Mouse (Mus musculus) layer of hippocampus, adult 18-20 months (tissue): ENCODE results near the gene Apba3. TPM values are rescaled to one million over a fixed set of nuclear protein-coding genes. Genes with fewer than 3 reads are reported as not detected.

ENCODE experiments used
- DNase-seq, 2 experiments: peaks; one replicate each; pipeline ENCODE4 v3.0.0; 2022; ENCODE audit warnings: low spot score in 2 of 2
- microRNA-seq, 2 experiments: library from miRNA; unstranded; fragments of <30 nt; microRNA quantifications; one replicate each; pipeline ENCODE4 v1.2.0; 2021
- total RNA-seq, 2 experiments: library from RNA; stranded (reverse); gene quantifications; 2 replicates each; pipeline ENCODE4 v1.2.3; 2021

Gene Apba3
- total RNA-seq, 2 experiments from 2014 or later = 39.3 to 40.9 TPM

DNA sequence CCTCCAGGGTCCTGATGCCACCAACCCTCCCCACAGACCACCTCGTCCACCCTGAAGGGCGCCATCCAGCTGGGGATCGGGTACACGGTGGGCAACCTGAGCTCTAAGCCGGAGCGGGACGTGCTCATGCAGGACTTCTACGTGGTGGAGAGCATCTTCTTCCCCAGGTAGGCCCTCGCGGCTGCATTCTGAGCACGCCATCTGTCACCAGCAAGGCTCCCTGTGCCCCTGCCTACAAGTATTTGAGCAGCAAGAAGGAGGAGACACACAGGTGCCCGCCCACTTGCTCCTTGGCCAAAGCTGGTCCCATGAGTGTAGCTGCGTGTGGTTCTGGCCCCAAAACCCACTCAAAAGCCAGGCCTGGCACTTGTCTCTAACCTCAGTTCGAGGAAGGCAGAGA, 38.9 kb downstream of the Apba3 start:
- no peak for DNase-seq

DNA sequence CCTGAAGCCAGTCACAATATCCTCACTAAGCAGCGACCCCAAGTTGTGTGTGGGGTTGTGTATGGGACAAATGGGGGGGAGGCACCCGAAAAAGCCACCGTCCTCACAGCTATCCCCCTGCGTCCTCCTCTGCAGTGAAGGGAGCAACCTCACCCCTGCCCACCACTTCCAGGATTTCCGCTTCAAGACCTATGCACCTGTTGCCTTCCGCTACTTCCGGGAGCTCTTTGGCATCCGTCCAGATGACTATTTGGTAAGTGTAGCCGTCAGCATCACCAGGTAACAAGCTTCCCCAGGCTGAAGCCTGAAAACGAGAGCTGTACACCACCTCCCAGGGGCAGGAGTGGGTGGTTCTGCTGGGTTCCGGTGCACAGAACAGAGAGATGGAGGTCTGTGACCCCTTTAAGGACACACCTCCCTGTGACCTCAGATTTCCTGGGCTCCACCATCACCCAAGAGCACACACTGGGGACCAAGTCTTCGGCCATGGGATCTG, 39.5 kb downstream of the Apba3 start:
- DNase-seq = no peak

DNA sequence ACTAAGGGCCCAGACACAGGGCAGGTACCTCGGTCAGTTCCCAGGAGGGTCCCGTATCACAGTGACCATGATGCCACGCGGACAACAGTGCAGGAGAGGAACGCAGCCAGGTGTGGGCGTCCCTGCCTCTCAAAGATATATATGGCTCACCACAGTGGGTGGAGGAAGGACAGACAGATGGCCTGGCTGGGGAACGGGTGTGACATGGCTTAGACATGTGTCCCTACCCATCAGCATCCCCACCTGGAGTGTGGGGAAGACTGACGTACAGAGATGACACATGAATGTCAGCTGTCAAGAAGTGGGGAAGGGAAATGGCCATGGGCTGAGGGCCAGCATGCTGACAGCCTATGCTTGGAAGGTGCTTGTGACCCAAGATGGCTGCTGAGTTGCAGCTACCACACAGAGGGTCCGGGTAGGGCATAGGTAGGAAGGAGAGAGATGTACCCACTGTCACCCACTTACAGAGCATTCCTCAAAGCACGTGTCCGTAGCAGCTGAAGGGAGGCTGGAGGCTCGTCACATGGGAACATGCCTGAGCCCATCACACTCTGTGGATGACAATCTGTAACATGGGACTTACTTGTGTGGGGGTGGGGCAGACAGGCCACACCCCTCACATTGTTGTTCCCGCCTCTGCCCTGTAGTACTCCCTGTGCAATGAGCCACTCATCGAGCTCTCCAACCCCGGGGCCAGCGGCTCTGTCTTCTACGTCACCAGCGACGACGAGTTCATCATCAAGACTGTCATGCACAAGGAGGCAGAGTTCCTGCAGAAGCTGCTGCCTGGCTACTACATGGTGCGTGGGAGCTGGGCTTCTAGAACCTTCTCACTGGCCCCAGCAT, 40.3 kb downstream of the Apba3 start:
- peak; percentile 37 to 65 for DNase-seq

DNA sequence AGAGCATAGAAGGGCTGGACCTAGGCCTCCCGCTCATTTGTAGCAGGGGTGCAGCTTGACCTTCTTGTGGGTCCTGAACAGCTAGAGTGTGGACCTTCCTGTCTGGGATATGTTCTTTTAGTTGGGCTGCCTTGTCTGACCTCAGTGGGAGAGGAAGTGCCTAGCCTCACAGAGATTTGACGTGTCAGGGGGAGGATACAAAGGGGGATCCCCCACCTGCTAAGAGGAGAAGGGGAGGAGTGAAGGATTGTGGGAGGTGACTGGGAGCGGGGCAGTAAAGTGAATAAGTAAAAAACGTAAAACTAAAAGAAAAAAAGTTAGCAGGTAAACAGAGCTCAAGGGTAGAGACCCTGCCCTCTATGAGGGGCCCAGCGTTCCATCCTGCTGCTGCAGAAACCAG, 42.8 kb downstream of the Apba3 start:
- DNase-seq = no peak

DNA sequence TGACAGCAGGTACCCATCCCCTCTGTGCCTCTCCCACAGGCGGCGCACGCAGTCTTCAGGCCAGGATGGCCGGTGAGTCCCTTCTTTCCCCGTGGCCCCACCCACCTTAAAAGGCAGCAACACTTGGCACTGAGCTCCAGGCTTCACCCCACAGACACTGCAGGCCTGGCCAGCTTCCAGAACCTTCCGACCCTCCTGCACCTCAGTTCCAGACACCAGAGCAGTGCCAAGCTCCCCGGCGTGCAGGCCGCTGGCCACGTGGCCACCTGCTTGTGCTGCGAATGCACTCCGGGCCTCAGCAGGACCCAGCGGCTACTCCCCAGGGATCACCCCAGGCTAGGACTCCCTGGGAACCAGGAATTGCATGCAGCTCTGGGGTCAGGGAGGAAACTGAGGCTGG, 46.8 kb downstream of the Apba3 start:
- DNase-seq = no peak

DNA sequence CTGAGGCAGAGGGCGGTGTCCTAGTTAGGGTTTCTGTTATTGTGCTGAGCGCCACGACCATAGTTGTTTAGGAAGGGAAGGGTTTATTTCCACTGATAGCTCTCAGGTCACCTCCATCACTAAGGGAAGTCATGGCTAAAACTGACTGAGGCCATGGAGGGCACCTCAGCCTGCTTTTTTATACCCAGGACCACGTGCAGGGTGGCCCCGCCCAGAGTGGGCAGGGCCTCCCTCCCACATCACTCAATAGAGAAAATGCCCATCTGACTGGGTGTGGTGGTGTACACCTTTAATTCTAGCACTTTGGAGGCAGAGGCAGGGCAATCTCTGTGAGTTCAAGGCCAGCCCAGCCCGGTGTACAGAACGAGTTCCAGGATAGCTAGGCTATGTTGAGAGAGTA, 47.4 kb downstream of the Apba3 start:
- no peak for DNase-seq

DNA sequence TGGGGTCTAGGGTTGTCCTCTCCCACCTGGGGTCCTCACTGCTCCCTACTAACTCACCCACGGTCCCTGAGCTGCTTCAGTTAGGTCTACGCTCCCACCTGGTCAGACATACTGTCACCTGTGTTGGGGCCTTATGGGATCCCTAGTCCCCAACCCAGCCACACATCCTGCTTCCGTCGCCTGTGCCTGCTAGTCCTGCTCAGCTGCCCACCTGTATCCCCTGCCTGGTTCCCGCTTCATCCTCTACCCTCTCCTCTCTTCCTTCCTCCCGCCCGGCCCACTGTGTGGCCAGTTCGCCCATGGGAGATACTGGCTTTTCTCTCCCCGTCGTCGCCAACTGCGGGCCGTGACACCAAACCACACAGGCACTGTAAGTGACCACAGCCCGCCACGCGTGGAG, 48.8 kb downstream of the Apba3 start:
- DNase-seq = no peak

DNA sequence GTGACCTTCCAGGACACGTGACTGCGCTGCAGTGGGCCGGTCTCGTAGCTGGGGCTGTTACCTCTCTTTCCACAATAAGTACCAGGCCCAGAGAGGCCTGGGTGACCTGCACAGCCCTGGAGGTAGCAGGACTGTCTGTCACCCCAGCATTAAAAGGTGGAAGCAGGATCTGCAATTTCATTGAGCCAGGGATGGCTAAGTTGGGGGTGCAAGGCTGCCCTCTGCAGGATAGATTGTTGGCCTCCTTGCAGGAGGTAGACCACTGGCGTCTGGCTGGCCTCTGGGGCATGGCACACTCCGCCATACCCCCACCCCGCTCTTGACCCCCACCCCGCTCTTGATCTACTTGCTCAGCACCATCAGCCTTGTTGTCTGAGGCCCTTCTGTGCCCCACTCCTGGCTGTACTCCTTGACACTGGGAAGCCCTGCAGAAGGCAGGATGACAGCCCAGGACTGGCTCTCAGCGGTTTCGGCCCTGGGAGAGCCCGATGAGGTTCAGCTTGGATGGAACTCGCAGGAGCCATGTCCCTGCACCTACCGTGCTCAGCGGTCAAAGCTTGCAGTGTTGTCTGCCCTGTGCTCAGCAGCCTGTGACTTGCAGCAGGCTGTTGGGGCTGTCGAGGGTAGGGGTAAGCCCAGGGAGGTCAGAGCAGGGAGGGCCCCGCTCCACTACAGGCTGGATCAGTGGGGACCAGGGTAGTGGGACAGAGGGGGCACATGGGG, 49.7 kb downstream of the Apba3 start:
- no peak for DNase-seq

DNA sequence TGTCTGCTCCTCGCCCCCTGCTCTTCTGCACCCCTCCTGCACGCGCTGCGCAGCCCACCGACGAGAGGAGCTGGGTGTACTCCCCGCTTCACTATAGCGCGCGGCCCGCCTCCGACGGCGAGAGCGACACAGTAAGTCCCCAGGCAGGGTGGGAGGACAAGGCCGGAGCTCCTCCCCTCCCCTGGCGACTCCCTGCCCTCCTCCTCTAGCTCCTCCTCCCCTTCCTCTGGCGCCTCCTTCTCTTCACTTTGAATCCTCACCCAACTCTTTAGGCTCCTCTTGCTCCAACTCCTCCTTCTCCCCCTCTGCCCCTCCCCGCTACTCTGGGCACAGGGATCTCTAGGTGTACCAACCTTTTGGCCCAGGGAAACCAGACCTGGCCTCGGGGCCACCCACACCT, 50.5 kb downstream of the Apba3 start:
- DNase-seq = no peak

DNA sequence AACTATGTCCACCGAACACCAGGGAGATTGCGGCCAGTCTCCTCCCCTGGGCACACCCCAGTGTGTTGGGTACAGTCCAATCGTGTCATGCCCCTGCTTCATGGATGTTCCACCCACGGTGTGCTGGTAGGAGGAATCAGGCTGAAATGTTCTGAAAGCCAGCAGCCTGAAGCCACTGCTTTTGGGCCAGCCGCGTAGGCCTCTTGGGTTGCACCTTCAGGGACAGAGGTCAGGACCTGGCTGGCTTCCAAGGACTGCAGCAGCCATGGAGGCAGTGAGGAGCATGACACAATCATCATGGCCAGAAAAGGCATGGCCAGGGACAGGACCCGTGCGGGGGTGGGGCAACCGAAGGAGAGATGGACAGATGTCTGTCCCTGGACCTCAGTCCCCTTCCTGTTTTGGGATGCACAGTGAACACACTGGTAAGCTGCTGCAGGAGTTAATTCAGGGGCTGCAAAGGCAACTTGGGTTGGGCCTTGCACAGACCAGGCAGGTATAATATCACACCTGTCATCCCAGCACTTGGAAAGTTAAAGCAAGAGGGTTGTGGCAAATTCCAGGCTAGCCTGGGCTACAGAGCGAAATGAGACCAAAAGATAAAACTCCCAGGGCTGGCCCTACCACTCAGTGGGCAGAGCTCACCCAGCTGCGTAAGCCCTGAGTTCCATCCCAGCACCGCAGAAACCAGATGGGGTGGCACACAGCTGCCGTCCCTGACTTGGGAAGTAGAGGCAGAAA, 52.0 kb downstream of the Apba3 start:
- no peak for DNase-seq

DNA sequence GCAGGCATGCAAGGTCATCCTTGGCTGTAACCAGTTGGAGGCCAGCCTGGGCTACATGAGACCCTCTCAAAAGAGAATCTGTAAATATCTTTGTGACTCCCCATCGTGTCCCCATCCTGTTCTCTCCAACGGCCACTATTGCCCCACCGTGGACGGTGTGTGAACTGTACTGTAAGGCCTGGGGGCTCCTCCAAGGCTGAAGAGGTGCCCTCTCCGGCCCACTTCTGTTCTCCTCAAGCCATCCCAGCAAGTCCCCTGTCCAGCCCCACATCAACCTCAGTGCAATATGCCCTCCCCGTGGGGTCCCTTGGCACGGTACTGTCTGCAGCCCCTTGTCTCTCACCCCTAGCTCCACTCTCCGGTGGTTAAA, 52.6 kb downstream of the Apba3 start:
- DNase-seq = no peak

DNA sequence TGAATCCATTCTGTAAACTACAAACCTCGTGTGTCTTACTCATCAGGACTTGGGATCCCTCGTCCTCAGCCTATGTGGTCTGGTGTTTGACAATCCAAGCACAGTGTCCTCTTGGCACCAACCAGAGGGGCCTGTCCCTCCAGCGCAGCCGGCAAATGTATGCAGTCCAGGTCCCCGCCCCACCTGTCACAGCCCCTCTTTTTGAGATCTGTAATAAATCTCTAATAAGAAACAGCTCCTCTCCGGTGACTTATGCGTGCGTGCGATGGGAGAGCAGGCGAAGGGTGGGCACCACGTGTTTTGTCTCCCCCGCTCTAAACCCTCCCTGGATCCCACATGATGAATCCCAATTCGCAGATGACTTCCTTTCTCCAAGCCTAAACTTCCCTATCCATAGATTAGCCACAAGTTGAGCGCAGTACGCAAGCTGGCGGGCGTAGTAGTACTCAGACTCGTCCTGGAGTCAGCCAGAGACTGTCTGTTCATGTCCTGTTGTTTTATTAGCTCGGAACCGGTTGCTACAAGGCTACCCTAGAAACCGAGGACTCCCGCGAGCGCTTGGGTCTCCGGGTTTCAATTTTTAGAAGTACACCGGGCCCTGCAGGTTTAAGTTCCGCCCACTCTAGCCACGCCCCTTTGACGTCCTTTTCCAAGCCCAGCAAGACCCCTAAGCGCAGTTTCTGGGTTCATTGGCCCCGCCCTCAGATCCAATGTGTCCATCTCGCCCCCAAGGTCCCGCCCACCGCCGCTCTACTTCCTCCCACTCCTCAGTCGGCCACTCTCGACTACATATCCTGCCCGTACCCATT, 53.2 kb downstream of the Apba3 start:
- DNase-seq = no peak

DNA sequence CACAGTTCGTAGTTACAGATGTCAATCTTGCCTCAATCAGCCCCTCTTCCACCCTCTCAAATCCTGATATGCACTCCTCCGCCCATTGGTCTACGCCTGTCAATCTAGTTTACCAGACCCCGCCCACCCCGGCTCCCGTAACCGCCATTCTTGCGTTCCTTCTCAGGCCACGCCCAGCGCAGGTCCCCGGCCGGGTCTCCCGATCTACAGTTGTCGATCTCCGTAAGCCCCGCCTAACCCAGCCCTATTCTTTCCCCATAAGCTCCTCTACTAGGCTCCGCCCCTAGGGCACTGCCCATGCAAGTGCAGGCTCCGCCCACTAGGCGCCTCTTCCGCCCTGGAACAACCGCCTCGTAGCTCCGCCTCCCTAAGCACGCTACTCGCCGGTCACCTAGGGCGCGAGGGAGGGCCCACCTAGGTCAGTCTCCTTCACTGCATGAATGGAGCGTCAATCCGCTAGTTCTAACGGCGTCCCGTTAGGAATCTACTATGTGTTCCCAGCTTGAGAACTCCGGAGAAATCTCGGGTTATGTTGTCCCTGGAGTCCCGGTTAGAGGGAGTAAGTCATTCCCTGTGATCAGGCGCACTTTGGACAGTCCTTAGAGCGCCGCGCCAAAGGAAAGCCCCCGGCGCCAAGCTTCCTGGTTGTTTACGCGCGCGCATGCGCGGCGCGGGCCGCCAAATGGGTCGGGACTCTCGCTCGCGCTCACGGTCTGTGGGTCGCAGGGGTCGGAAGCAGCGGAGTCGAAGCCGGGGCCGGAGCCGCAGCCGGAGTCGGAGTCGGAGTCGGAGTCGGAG, 54.0 kb downstream of the Apba3 start, which contains the start of gene Cactin:
Gene Cactin (plus strand): TSS at position 554 of the 798 bp plus-strand sequence.
- DNase-seq = peak; percentile 99 to 100

DNA sequence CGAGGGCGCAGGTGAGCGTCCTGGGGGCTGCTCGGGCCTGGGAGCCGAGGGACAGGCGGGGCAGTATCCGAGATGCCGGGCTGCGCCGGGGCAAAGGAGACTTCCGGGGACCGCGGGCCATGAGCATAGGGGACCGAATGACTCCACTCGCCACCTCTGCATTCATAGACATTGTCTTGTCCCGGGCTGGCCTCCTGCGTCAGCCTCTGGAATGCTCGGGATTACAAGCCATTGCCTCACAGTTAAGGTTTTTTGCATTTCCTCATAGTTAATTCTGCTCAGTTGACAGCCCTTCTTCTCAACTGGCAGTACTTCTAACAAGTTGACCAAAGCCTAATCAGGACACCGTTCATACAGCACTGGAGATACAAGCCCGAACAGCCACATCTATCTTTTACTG, 54.7 kb downstream of the Apba3 start:
- no peak for DNase-seq

DNA sequence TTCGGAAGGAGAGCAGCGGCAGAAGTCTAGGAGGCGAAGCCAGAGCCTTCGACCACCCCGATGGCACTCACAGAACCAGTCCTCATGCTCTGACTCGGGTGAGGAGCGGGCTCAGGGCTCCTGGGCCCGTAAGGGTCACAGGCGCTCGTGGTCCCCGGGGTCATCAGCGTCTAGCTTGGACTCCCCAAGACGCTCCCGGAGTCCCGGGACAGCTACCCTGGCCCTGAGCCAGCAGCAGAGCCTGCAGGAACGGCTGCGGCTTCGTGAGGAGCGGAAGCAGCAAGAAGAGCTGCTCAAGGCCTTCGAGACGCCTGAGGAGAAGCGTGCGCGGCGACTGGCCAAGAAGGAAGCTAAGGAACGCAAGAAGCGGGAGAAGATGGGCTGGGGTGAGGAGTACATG, 55.7 kb downstream of the Apba3 start:
- DNase-seq = no peak

Small RNAs within 50 kb of the gene (microRNA-seq; reads per million reads assigned to microRNA genes)
- 21.3 to 22.2 reads per million in 2 experiments for gene Mir3057

Other genes starting within 250 kb of the Apba3 start
- gene Diras1, start 241.3 kb upstream of the Apba3 start, total RNA-seq = 10 to 100 TPM; 96.6 to 98.2 TPM
- 10 to 100 TPM; 62.1 to 64.4 TPM for gene Slc39a3, start 229.5 kb upstream of the Apba3 start, total RNA-seq
- gene Sgta, start 206.8 kb upstream of the Apba3 start, total RNA-seq = 100 to 1,000 TPM; 180 to 183 TPM
- gene Thop1, start 196.9 kb upstream of the Apba3 start, total RNA-seq = 10 to 100 TPM; 50.5 to 50.6 TPM
- gene Creb3l3, start 168.1 kb upstream of the Apba3 start, total RNA-seq = under 1 TPM; 0.57 to 0.63 TPM
- 100 to 1,000 TPM; 130 to 136 TPM for gene Map2k2, start 161.0 kb upstream of the Apba3 start, total RNA-seq
- gene Zbtb7a, start 131.7 kb upstream of the Apba3 start, total RNA-seq = 100 to 1,000 TPM; 122 to 126 TPM
- gene Pias4, start 99.0 kb upstream of the Apba3 start, total RNA-seq = 10 to 100 TPM; 27.5 to 30.8 TPM
- 100 to 1,000 TPM; 907 to 934 TPM for gene Eef2, start 90.3 kb upstream of the Apba3 start, total RNA-seq
- gene Dapk3, start 84.0 kb upstream of the Apba3 start, total RNA-seq = 10 to 100 TPM; 71.9 to 76.4 TPM
- gene 4930442H23Rik, start 83.1 kb upstream of the Apba3 start, total RNA-seq = not detected
- under 1 TPM; 0.23 to 0.27 TPM for gene Nmrk2, start 64.9 kb upstream of the Apba3 start, total RNA-seq
- 100 to 1,000 TPM; 150 to 155 TPM for gene Atcay, start 36.1 kb upstream of the Apba3 start, total RNA-seq
- gene Zfr2, start 33.8 kb upstream of the Apba3 start, total RNA-seq = 10 to 100 TPM; 57.6 to 63.6 TPM
- gene Matk, start 14.0 kb upstream of the Apba3 start, total RNA-seq = 100 to 1,000 TPM; 204 to 214 TPM
- gene Mrpl54, start within 50 bp of the Apba3 start, total RNA-seq = 10 to 100 TPM; 36.9 to 40.4 TPM
- 1 to 10 TPM in 1 of 2 experiments, under 1 TPM in 1; 0.62 to 1.7 TPM for gene Tjp3, start 24.6 kb downstream of the Apba3 start, total RNA-seq
- gene Pip5k1c, start 26.0 kb downstream of the Apba3 start, total RNA-seq = 100 to 1,000 TPM; 303 to 304 TPM
- gene Cactin, start 54.1 kb downstream of the Apba3 start, total RNA-seq = 10 to 100 TPM; 31.1 to 31.2 TPM
- 1 to 10 TPM in 1 of 2 experiments, under 1 TPM in 1; 0.74 to 1.0 TPM for gene Tbxa2r, start 61.8 kb downstream of the Apba3 start, total RNA-seq
- 1 to 10 TPM; 1.8 TPM for gene Gipc3, start 76.3 kb downstream of the Apba3 start, total RNA-seq
- 10 to 100 TPM; 32.4 to 37.0 TPM for gene Hmg20b, start 83.5 kb downstream of the Apba3 start, total RNA-seq
- gene Mfsd12, start 90.5 kb downstream of the Apba3 start, total RNA-seq = 10 to 100 TPM; 42.2 to 44.4 TPM
- 1 to 10 TPM; 1.6 to 2.0 TPM for gene 4930404N11Rik, start 98.9 kb downstream of the Apba3 start, total RNA-seq
- 10 to 100 TPM; 70.8 to 72.5 TPM for gene Fzr1, start 111.6 kb downstream of the Apba3 start, total RNA-seq
- 10 to 100 TPM; 82.0 to 82.9 TPM for gene Dohh, start 117.5 kb downstream of the Apba3 start, total RNA-seq
- 1 to 10 TPM; 4.1 to 4.8 TPM for gene Gm48551, start 117.5 kb downstream of the Apba3 start, total RNA-seq
- gene Gm48552, start 122.0 kb downstream of the Apba3 start, total RNA-seq = 1 to 10 TPM; 4.2 to 6.9 TPM
- gene Smim24, start 126.1 kb downstream of the Apba3 start, total RNA-seq = 1 to 10 TPM; 1.8 to 2.4 TPM
- 10 to 100 TPM; 54.2 to 54.7 TPM for gene Nfic, start 188.7 kb downstream of the Apba3 start, total RNA-seq
- 100 to 1,000 TPM; 268 TPM for gene Celf5, start 215.7 kb downstream of the Apba3 start, total RNA-seq
- gene Ncln, start 229.4 kb downstream of the Apba3 start, total RNA-seq = 10 to 100 TPM; 77.5 to 87.4 TPM
- under 1 TPM; 0.53 to 0.94 TPM for gene S1pr4, start 233.2 kb downstream of the Apba3 start, total RNA-seq